Mouse (Mus musculus): ENCODE measurements around the gene Ap2b1. TPM values are rescaled to one million over a fixed set of nuclear protein-coding genes. Genes with fewer than 3 reads are reported as not detected.

Ap2b1 gene
- polyA plus RNA-seq (2014; fragmentation: Illumina TruSeq; extraction: RNeasy Lipid Tissue Mini Kit (QIAGEN cat#74804); ENCODE audit: insufficient read depth, low read depth, low replicate concordance): 29.8 TPM

GRCm38 (mm10) chr11:83298225-83299195 is at the start of gene Ap2b1:
TSS of gene Ap2b1 (plus strand) at chr11:83299024.

DNA sequence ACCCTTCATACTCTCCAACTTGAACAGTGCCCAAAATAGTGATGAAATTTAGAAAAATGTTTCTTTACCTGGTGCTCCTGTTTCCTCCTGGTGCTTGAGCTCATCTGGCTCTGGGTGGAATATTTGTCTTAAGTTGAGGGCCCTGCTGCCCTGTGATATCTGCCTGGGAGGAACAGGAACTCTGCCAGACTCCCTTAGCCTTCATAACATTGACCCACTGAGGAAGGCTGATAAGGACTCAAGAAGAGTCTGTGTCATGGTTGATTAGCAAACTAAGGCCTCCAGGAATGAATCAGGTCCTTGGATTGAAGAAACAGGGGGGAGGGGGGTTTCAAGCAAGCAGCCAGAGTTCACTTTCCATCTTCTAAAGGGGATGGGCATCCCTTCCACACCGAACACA is 12.3 kb upstream of the Ap2b1 start, which contains the start of gene Slfn14:
Gene Slfn14 (minus strand): TSS at position 161 of the 400 bp plus-strand sequence.

DNA sequence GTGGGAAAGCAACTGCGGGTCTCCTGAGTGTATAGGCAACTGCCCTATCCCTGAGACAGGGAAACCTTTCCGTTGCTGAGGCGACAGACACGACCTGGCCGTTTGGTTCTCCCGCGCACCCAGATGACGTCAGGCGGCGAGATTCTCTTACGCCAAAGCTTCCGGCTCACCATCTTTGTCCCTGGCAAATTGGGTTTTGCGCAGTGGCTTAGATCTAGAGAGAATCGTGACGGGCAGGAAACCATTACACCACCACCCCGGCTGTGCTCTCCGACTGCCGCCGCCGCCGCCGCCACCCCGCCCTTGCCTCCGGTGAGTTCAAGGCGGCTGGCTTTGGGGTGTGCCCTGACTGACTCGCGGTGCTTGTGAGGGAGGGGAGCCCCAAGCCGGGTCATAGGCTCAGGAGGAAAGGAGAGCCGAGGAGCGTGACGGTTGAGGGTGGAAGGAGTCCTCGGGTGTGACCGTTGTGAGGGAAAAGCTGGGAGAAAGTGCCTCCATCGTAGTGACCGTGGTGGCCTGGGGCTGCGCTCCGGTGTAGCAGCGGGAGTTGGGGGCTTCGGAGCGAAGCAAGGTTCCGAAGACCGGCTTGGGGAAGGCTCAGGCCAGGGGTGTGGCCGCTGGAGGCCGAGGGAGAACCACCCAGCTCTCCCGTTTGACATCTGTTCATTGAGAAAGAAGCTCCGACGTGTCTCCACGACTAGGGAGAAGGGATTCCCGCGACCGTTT is 3.9 kb downstream of the Ap2b1 start, which contains the start of gene Pex12:
Gene Pex12 (minus strand): TSS at position 61 of the 726 bp plus-strand sequence.

GRCm38 (mm10) chr11:83409087-83409754 is 110.4 kb downstream of the Ap2b1 start, which contains the start of gene Rasl10b:
TSS of gene Rasl10b (plus strand) at chr11:83409137.

DNA sequence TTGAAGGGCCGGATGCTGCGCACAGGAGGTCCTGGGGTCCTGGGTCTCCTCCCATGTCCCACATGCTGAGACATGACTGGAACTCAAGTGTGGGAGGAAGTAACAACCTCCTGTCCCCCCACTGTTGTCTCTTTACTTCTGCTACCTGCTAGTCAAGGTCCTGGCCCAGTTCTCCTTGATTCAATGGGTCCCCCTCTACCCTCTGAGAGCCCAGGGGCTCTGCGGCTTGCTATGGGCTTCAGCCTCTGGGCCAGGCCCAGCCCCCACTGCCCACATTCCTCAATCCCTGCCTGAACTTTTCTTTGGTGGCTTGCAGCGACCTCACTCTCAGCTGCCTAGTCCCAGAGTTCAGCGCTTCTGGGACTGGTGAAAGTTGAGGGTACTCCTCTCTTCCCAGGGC is 130.5 kb downstream of the Ap2b1 start, which contains the start of gene Gas2l2:
Gene Gas2l2 (minus strand): TSS at position 101 of the 400 bp plus-strand sequence.

DNA sequence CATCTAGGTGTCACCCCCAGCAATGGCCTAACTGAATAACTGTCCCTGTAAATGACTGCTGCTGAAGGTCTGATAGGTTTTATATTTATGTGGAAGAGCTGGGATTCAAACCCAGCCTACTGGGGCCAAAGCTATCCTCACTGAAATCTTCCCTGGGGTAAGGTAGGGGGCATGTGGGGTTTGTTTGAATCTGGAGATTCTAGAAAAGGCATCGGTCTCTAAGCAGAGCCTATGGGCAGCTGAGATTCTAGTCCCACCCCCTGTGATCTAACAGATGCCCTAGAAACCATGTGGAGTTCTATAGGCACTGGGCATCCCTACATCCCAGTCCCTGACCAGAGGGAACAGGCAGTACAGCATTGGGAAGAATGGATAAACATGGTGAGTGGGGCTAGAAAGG is 138.6 kb downstream of the Ap2b1 start, which contains the start of gene 1700020L24Rik:
Gene 1700020L24Rik (plus strand): TSS at position 301 of the 400 bp plus-strand sequence.

Other genes with a start within 250 kb of the Ap2b1 start
- 54.1 TPM for gene Slfn2, start 233.9 kb upstream of the Ap2b1 start, polyA plus RNA-seq (2014; fragmentation: Illumina TruSeq; extraction: RNeasy Lipid Tissue Mini Kit (QIAGEN cat#74804); ENCODE audit: insufficient read depth, low read depth, low replicate concordance)
- gene Slfn1, start 182.2 kb upstream of the Ap2b1 start, polyA plus RNA-seq (2014; fragmentation: Illumina TruSeq; extraction: RNeasy Lipid Tissue Mini Kit (QIAGEN cat#74804); ENCODE audit: insufficient read depth, low read depth, low replicate concordance): 7.4 TPM
- 2.7 TPM for gene Slfn4, start 123.8 kb upstream of the Ap2b1 start, polyA plus RNA-seq (2014; fragmentation: Illumina TruSeq; extraction: RNeasy Lipid Tissue Mini Kit (QIAGEN cat#74804); ENCODE audit: insufficient read depth, low read depth, low replicate concordance)
- 0.60 TPM for gene Slfn3, start 107.7 kb upstream of the Ap2b1 start, polyA plus RNA-seq (2014; fragmentation: Illumina TruSeq; extraction: RNeasy Lipid Tissue Mini Kit (QIAGEN cat#74804); ENCODE audit: insufficient read depth, low read depth, low replicate concordance)
- gene Slfn14, start 12.3 kb upstream of the Ap2b1 start, polyA plus RNA-seq (2014; fragmentation: Illumina TruSeq; extraction: RNeasy Lipid Tissue Mini Kit (QIAGEN cat#74804); ENCODE audit: insufficient read depth, low read depth, low replicate concordance): not detected
- gene Pex12, start 3.6 kb downstream of the Ap2b1 start, polyA plus RNA-seq (2014; fragmentation: Illumina TruSeq; extraction: RNeasy Lipid Tissue Mini Kit (QIAGEN cat#74804); ENCODE audit: insufficient read depth, low read depth, low replicate concordance): 6.6 TPM
- gene Rasl10b, start 110.1 kb downstream of the Ap2b1 start, polyA plus RNA-seq (2014; fragmentation: Illumina TruSeq; extraction: RNeasy Lipid Tissue Mini Kit (QIAGEN cat#74804); ENCODE audit: insufficient read depth, low read depth, low replicate concordance): 0.64 TPM
- gene Gas2l2, start 130.4 kb downstream of the Ap2b1 start, polyA plus RNA-seq (2014; fragmentation: Illumina TruSeq; extraction: RNeasy Lipid Tissue Mini Kit (QIAGEN cat#74804); ENCODE audit: insufficient read depth, low read depth, low replicate concordance): 1.4 TPM
- gene 1700020L24Rik, start 138.7 kb downstream of the Ap2b1 start, polyA plus RNA-seq (2014; fragmentation: Illumina TruSeq; extraction: RNeasy Lipid Tissue Mini Kit (QIAGEN cat#74804); ENCODE audit: insufficient read depth, low read depth, low replicate concordance): 0.50 TPM
- 7.7 TPM for gene Mmp28, start 164.0 kb downstream of the Ap2b1 start, polyA plus RNA-seq (2014; fragmentation: Illumina TruSeq; extraction: RNeasy Lipid Tissue Mini Kit (QIAGEN cat#74804); ENCODE audit: insufficient read depth, low read depth, low replicate concordance)
- 38.2 TPM for gene Taf15, start 174.1 kb downstream of the Ap2b1 start, polyA plus RNA-seq (2014; fragmentation: Illumina TruSeq; extraction: RNeasy Lipid Tissue Mini Kit (QIAGEN cat#74804); ENCODE audit: insufficient read depth, low read depth, low replicate concordance)
- 0.12 TPM for gene Heatr9, start 223.2 kb downstream of the Ap2b1 start, polyA plus RNA-seq (2014; fragmentation: Illumina TruSeq; extraction: RNeasy Lipid Tissue Mini Kit (QIAGEN cat#74804); ENCODE audit: insufficient read depth, low read depth, low replicate concordance)
- gene Ccl5, start 231.5 kb downstream of the Ap2b1 start, polyA plus RNA-seq (2014; fragmentation: Illumina TruSeq; extraction: RNeasy Lipid Tissue Mini Kit (QIAGEN cat#74804); ENCODE audit: insufficient read depth, low read depth, low replicate concordance): 65.3 TPM